Mouse (Mus musculus): ENCODE results near the gene Ano4. TPM values are rescaled to one million over a fixed set of nuclear protein-coding genes. Genes with fewer than 3 reads are reported as not detected.

The Ano4 gene
- total RNA-seq, 2 experiments from 2014 or later, result 19.9 to 23.4 TPM

- no peak for TF ChIP-seq CTCF (IDR thresholded peaks at IDR 0.05)
- intact Hi-C loops (cut with DNase I), result loop anchor here (5.0 kb wide), 1 partner anchor 51 kb away; no protein-coding TSS in a partner anchor
Measured at GRCm38 (mm10) chr10:89216078-89216477, 128.5 kb downstream of the Ano4 start.

GRCm38 (mm10) chr10:89205858-89206257 is 138.7 kb downstream of the Ano4 start:
- peak; percentile 19 to 29 for DNase-seq (ENCODE audit: extremely low spot score in 1 of 2, low spot score in 2 of 2)
- Histone ChIP-seq H3K4me3 (no peak overlapping the region), H3K27ac (no peak overlapping the region)
- intact Hi-C loops (cut with DNase I), result no loop called here
- peak; percentile 61 for TF ChIP-seq CTCF (IDR thresholded peaks at IDR 0.05)

More at GRCm38 (mm10) chr10:89216078-89216477, 128.5 kb downstream of the Ano4 start:
- H3K27ac ChIP-seq, result no peak overlapping the region
- DNase-seq (ENCODE audit: extremely low spot score in 1 of 2, low spot score in 2 of 2), result no peak
- H3K4me3 ChIP-seq, result no peak overlapping the region

- DNase-seq (ENCODE audit: extremely low spot score in 1 of 2, low spot score in 2 of 2), result peak in 1 of 2 experiments; percentile 23
- intact Hi-C loops (cut with DNase I), result no loop called here
- H3K27ac ChIP-seq, result no peak overlapping the region
- TF ChIP-seq CTCF (IDR thresholded peaks at IDR 0.05), result no peak
- H3K4me3 ChIP-seq, result no peak overlapping the region
Measured at GRCm38 (mm10) chr10:89196444-89196843, 148.1 kb downstream of the Ano4 start.

- intact Hi-C loops (cut with DNase I), result no loop called here
- no peak overlapping the region for H3K27ac ChIP-seq
- no peak for DNase-seq (ENCODE audit: extremely low spot score in 1 of 2, low spot score in 2 of 2)
- no peak for TF ChIP-seq CTCF (IDR thresholded peaks at IDR 0.05)
- H3K4me3 ChIP-seq, result no peak overlapping the region
Measured at GRCm38 (mm10) chr10:89195068-89195467, 149.5 kb downstream of the Ano4 start.

GRCm38 (mm10) chr10:89194440-89194839 is 150.1 kb downstream of the Ano4 start:
- intact Hi-C loops (cut with DNase I), result no loop called here
- no peak overlapping the region for H3K4me3 ChIP-seq
- TF ChIP-seq CTCF (IDR thresholded peaks at IDR 0.05), result no peak; the same call in 1 of the 2 replicates
- no peak overlapping the region for H3K27ac ChIP-seq
- DNase-seq (ENCODE audit: extremely low spot score in 1 of 2, low spot score in 2 of 2), result no peak

- DNase-seq (ENCODE audit: extremely low spot score in 1 of 2, low spot score in 2 of 2), result peak in 1 of 2 experiments; percentile 31
- intact Hi-C loops (cut with DNase I), result no loop called here
Measured at GRCm38 (mm10) chr10:89177921-89178320, 166.6 kb downstream of the Ano4 start.

GRCm38 (mm10) chr10:89164533-89164932 is 180.0 kb downstream of the Ano4 start:
- Histone ChIP-seq H3K4me3 (no peak overlapping the region), H3K27ac (no peak overlapping the region)
- DNase-seq (ENCODE audit: extremely low spot score in 1 of 2, low spot score in 2 of 2), result no peak
- intact Hi-C loops (cut with DNase I), result no loop called here
- no peak for TF ChIP-seq CTCF (IDR thresholded peaks at IDR 0.05)

More at GRCm38 (mm10) chr10:89177921-89178320, 166.6 kb downstream of the Ano4 start:
- TF ChIP-seq CTCF (IDR thresholded peaks at IDR 0.05), result no peak
- Histone ChIP-seq H3K27ac (no peak overlapping the region), H3K4me3 (no peak overlapping the region)

GRCm38 (mm10) chr10:89155502-89155901 is 189.1 kb downstream of the Ano4 start:
- intact Hi-C loops (cut with DNase I), result no loop called here
- TF ChIP-seq CTCF (IDR thresholded peaks at IDR 0.05), result no peak
- Histone ChIP-seq H3K27ac (no peak overlapping the region), H3K4me3 (no peak overlapping the region)
- DNase-seq (ENCODE audit: extremely low spot score in 1 of 2, low spot score in 2 of 2), result no peak

- DNase-seq (ENCODE audit: extremely low spot score in 1 of 2, low spot score in 2 of 2), result peak in 1 of 2 experiments; percentile 9
- intact Hi-C loops (cut with DNase I), result no loop called here
- no peak for TF ChIP-seq CTCF (IDR thresholded peaks at IDR 0.05)
- no peak overlapping the region for H3K4me3 ChIP-seq
- no peak overlapping the region for H3K27ac ChIP-seq
Measured at GRCm38 (mm10) chr10:89154797-89155465, 189.6 kb downstream of the Ano4 start.

GRCm38 (mm10) chr10:89149166-89149565 is 195.4 kb downstream of the Ano4 start:
- no peak for TF ChIP-seq CTCF (IDR thresholded peaks at IDR 0.05)
- Histone ChIP-seq H3K27ac (no peak overlapping the region), H3K4me3 (no peak overlapping the region)
- no peak for DNase-seq (ENCODE audit: extremely low spot score in 1 of 2, low spot score in 2 of 2)
- intact Hi-C loops (cut with DNase I), result no loop called here

- intact Hi-C loops (cut with DNase I), result no loop called here
- Histone ChIP-seq H3K27ac (no peak overlapping the region), H3K4me3 (no peak overlapping the region)
- peak; percentile 31 for TF ChIP-seq CTCF (IDR thresholded peaks at IDR 0.05)
- no peak for DNase-seq (ENCODE audit: extremely low spot score in 1 of 2, low spot score in 2 of 2)
Measured at GRCm38 (mm10) chr10:89121391-89121790, 223.2 kb downstream of the Ano4 start.

GRCm38 (mm10) chr10:89114381-89114780 is 230.2 kb downstream of the Ano4 start:
- Histone ChIP-seq H3K27ac (no peak overlapping the region), H3K4me3 (no peak overlapping the region)
- TF ChIP-seq CTCF (IDR thresholded peaks at IDR 0.05), result no peak
- DNase-seq (ENCODE audit: extremely low spot score in 1 of 2, low spot score in 2 of 2), result no peak
- intact Hi-C loops (cut with DNase I), result no loop called here

- Histone ChIP-seq H3K4me3 (no peak overlapping the region), H3K27ac (peak overlapping the region; percentile 48)
- no peak for DNase-seq (ENCODE audit: extremely low spot score in 1 of 2, low spot score in 2 of 2)
- TF ChIP-seq CTCF (IDR thresholded peaks at IDR 0.05), result no peak
- intact Hi-C loops (cut with DNase I), result no loop called here
Measured at GRCm38 (mm10) chr10:89111466-89111865, 233.1 kb downstream of the Ano4 start.
